Mouse (Mus musculus) thymus, adult 2 months (tissue): ENCODE data around the gene Asna1. TPM values are rescaled to one million over a fixed set of nuclear protein-coding genes. Genes with fewer than 3 reads are reported as not detected.

Experiments used
- DNase-seq: peaks from one replicate; pipeline ENCODE4 v3.0.0; 2021
- H3K27ac ChIP-seq: fragments of 200-500 bp; 2 replicates; pipeline ENCODE4 v1.5.1; 2012; ENCODE audit warnings: low read length, control low read depth; ENCODE audit not compliant: control insufficient read depth, insufficient read depth
- H3K27me3 ChIP-seq: fragments of 200-500 bp; 2 replicates; pipeline ENCODE4 v1.6.1; 2012; ENCODE audit warnings: mild to moderate bottlenecking, low read length, moderate library complexity, mixed read lengths; ENCODE audit not compliant: control insufficient read depth, insufficient read depth
- H3K36me3 ChIP-seq: fragments of 200-500 bp; 2 replicates; pipeline ENCODE4 v1.6.1; 2012; ENCODE audit warnings: mild to moderate bottlenecking, low read length, moderate library complexity; ENCODE audit not compliant: control insufficient read depth, insufficient read depth
- H3K4me1 ChIP-seq: fragments of 200-500 bp; replicated peaks from 2 replicates; pipeline ENCODE4 v1.6.1; 2012; ENCODE audit warnings: low read length; ENCODE audit not compliant: control insufficient read depth, insufficient read depth
- H3K4me3 ChIP-seq: fragments of 200-500 bp; 2 replicates; pipeline ENCODE4 v1.5.1; 2012; ENCODE audit warnings: mild to moderate bottlenecking, low read length, control low read depth, moderate library complexity; ENCODE audit not compliant: control insufficient read depth, insufficient read depth
- CTCF ChIP-seq: fragments of 200-500 bp; IDR thresholded peaks from 2 replicates; pipeline ENCODE4 v1.5.1; 2012; ENCODE audit warnings: mild to moderate bottlenecking, control low read depth, low read length, moderate library complexity, borderline replicate concordance; ENCODE audit not compliant: control insufficient read depth, poor library complexity, insufficient read depth; ENCODE audit errors: extremely low read depth
- POLR2A ChIP-seq: fragments of 200-500 bp; IDR thresholded peaks from 2 replicates; pipeline ENCODE4 v1.6.1; 2012; ENCODE audit warnings: mild to moderate bottlenecking, low read length, control low read depth, moderate library complexity; ENCODE audit not compliant: control insufficient read depth, poor library complexity, insufficient read depth; ENCODE audit errors: extremely low read depth
- WGBS: fragments of 180-500 bp; shearing (Covaris S2); methylation state at CpG from one replicate; pipeline ENCODE4 v1.1.7; 2018; 5-methylcytosine and 5-hydroxymethylcytosine counted together
- polyA plus RNA-seq: library from polyadenylated mRNA; depleted of rRNA; stranded (reverse); fragments of >200 nt; gene quantifications from 2 replicates; pipeline ENCODE4 v1.2.3, GENCODE M21; 2012

Asna1 gene
- polyA plus RNA-seq, 1 experiment: 152 TPM

DNA sequence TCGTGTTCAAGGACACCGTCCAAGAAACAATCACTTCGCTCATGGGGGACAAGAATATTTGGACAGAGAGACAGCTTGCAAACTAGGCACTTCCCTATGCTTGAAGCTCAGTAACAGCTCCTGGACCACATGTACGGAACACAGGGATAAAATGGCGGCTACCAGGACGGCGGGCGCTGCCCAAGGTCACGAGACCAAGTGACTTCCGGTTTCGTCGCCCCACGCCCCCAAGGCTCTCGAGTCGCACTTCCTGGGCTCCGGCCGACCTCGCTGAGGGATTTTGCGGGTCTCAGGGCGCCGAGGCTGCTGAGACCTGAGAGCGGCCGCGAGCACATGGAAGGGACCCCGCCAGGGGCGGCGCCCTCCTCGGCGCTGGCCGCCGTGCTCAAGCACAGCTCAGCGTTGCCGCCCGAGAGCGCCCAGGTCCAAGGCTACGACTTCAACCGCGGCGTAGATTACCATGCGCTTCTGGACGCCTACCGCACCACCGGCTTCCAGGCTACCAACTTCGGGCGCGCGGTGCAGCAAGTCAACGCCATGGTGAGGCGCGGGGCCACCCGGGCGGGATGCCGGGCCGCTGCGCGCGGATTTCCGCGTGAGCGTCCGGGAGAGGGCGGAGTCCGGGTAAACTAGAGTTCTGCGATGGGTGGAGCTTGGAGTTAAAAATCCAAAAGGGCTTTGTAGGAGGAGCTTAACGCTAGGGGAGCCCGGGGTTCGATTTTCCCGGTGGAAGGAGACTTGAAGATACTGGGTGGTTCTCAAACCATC is 46.6 kb upstream of the Asna1 start, which contains the start of gene Dhps:
Dhps (plus strand) TSS at position 244 of the 768 bp plus-strand sequence.
- WGBS: under 1% methylated on average over 68 of the region's 68 CpGs
- H3K4me3 ChIP-seq: peak within 1 kb of the TSS; percentile 86

DNA sequence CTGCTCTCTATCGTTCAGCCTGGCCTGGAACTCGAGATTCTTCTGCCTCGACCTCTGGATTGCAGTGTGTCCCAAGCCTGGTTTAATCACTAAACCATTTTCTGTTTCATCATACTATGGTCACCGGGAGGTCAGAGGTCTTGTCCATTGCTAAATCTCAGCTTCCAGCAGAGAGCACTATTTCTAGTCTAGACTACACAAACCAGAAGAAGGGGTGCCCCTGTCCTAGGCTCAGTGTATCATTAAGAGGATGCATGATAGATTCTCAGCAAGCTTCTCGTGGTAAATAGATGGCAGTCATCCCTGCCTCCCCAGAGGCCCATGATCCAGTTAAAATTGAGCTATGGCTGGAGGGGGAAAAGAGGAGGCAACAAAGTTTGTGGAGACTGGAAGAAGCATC is 46.0 kb upstream of the Asna1 start:
- Histone ChIP-seq H3K27me3 (no peaks in the 10 kb centered on the region), H3K36me3 (peaks cover 13% of the 10 kb centered on the region; the same call in 1 of the 2 replicates), H3K4me1 (peaks cover 10% of the 10 kb centered on the region), H3K27ac (no peak overlapping the region), H3K4me3 (no peak overlapping the region; the same call in 1 of the 2 replicates)
- DNase-seq: no peak
- WGBS: 90% methylated on average over 5 of the region's 5 CpGs
- no peak for TF ChIP-seq POLR2A
- no peak for TF ChIP-seq CTCF

More for the DNA sequence above, 46.6 kb upstream of the Asna1 start, which contains the start of gene Dhps:
- peaks cover 13% of the 10 kb centered on the region; the same call in 1 of the 2 replicates for H3K36me3 ChIP-seq
- peak; percentile 86 for DNase-seq
- H3K27me3 ChIP-seq: no peaks in the 10 kb centered on the region
- H3K4me1 ChIP-seq: peaks cover 10% of the 10 kb centered on the region
- H3K27ac ChIP-seq: peak within 1 kb of the TSS; percentile 80
- TF ChIP-seq CTCF: 0 out of 2 replicates have a peak, but pooled peaks have one; percentile 34
- peak; percentile 94 for TF ChIP-seq POLR2A

DNA sequence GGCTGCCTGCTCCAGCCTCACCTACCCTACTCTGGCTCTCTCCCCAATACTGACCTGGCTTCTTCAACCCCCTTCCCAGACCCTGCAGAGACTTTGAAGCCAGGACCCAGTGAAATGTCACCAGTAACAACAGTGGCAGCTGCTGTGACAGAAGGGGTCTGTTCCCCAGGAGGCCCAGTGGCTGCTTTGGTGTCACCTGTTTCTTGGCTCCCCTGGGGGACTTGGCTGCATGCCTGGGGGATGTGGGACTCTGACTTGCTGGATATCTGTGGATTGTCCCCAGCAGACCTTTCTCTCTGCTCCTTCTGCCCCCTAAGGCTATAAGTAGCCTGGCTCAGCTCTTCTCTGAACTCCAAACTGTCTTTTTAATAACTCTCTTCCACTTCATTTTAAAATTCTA is 42.9 kb upstream of the Asna1 start, which contains the start of gene Gm5741:
Gm5741 (minus strand) TSS at position 1 of the 400 bp plus-strand sequence.
- no peak within 1 kb of the TSS for H3K27ac ChIP-seq

DNA sequence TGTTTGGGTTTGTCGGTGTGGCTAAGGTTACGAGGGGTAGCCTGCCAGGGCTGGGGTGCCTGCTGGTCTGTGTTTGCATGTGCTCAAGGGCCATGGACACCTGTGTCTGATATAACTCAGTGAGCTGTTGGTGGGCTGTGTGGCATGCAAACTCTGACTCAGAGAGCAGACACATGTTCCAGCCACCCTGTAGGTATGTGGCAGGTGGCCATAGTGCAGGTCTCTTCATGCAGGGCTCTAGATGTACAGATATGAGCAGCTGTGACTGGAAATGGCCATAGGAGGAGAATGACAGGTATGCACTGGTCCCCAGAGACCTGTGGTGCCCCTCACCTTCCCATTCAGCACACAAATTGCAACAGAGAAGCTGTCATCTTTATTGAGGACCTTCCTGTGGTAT is 42.1 kb upstream of the Asna1 start:
- no peak for DNase-seq
- no peak for TF ChIP-seq POLR2A
- TF ChIP-seq CTCF: no peak
- Histone ChIP-seq H3K27me3 (no peaks in the 10 kb centered on the region), H3K36me3 (no peaks in the 10 kb centered on the region), H3K4me3 (no peak overlapping the region), H3K27ac (no peak overlapping the region), H3K4me1 (peaks cover 6% of the 10 kb centered on the region)
- WGBS: 97% methylated on average over 2 of the region's 2 CpGs

More for the DNA sequence above, 42.9 kb upstream of the Asna1 start, which contains the start of gene Gm5741:
- no peak within 1 kb of the TSS for H3K4me3 ChIP-seq
- no peak for DNase-seq
- H3K36me3 ChIP-seq: no peaks in the 10 kb centered on the region
- peaks cover 10% of the 10 kb centered on the region for H3K4me1 ChIP-seq
- TF ChIP-seq CTCF: no peak
- TF ChIP-seq POLR2A: no peak
- H3K27me3 ChIP-seq: no peaks in the 10 kb centered on the region

DNA sequence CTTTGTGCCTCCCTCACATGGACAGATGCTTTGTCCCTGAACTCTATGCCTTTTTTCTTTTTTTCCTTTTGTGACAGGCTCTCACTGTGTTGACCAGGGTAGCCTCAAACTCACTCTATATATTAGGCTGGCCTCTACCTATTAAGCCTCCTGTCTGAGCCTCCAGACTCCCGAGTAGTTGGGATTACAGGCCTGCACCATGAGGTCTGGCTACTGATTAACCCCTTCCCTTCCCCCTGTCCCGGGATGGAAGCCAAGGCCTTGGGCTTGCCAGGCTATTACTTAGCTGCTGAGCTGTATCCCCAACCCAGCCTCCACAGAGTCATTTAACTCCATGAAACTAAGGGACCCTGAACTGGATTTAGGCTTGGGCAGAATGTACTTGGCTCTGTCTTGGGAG is 40.1 kb upstream of the Asna1 start:
- 91% methylated on average over 2 of the region's 2 CpGs for WGBS
- no peak overlapping the region for H3K4me3 ChIP-seq
- no peaks in the 10 kb centered on the region for H3K36me3 ChIP-seq
- H3K27me3 ChIP-seq: no peaks in the 10 kb centered on the region
- H3K4me1 ChIP-seq: peaks cover 5% of the 10 kb centered on the region
- no peak for DNase-seq
- no peak for TF ChIP-seq POLR2A
- H3K27ac ChIP-seq: no peak overlapping the region

DNA sequence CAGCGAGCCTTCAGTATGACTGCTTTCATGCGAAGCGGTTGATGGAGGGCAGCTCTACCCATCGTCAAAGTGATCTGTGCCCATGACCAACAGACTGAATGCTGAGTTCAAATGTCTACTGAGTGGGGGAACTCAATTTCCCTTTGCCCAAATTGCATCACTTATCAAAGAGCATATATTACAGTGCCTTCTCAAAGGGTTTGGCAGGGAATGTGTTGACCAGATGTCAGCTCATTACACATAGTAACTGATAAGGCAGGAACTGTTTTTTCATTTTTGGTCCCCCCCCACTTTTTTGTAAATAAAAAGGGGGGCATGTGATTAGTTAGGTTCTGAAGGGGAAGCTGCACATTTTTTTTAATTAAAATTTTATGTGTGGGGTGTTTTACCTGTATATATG is 37.5 kb upstream of the Asna1 start:
- no peak for DNase-seq
- H3K36me3 ChIP-seq: no peaks in the 10 kb centered on the region
- no peak overlapping the region for H3K4me3 ChIP-seq
- 98% methylated on average over 4 of the region's 4 CpGs for WGBS
- no peaks in the 10 kb centered on the region for H3K27me3 ChIP-seq
- H3K4me1 ChIP-seq: peaks cover 6% of the 10 kb centered on the region
- no peak overlapping the region for H3K27ac ChIP-seq
- TF ChIP-seq POLR2A (no peak), CTCF (no peak)
